Mouse (Mus musculus): ENCODE measurements at regions not wholly inside any gene's neighbourhood (a gene's known extent, or its start where the extent isn't known, plus 50 kb on each side); places are given as distances from the start of the nearest gene placed in this dataset.
A peak's percentile ranks its signal among the peaks of the same experiment; 100 is the strongest.

DNA sequence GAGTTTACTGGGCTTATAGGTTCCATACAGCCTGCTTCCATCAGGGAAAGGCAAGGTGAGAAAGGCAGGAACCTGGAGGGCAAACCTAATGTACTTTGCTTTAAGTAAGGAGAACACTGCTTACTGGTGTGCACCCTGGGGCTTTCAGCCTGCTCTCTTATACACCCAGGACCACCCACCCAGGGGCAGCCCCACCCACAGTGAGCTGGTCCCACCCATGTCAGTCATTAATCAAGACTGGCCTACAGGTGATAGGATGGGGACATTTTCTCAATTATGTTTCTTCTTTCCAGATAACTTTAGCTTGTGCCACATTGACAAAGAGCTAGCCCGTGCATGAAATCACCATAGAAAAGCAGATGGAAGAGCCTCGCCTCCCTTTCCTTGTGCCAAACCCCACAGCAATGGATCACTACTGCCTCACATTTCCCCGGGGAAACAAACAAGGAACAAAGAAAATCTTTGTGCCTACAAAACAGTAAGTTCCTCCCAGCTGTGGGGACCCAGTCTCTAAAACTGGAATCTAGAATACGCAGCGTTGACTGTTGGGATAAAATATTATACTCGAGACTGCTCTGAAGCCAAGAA lies 221.5 kb downstream of the Pdcd6ip start:
- H3K27me3 ChIP-seq = no peaks in the 10 kb centered on the region
- H3K4me3 ChIP-seq (replicated peaks) = no peak overlapping the region
- no peaks in the 10 kb centered on the region for H3K36me3 ChIP-seq
- 0 out of 2 replicates have a peak, but pooled peaks have one; percentile 50 for ATAC-seq
- 73% methylated on average over 6 of the region's 6 CpGs for WGBS
- no peak overlapping the region for H3K9ac ChIP-seq (replicated peaks)
- H3K27ac ChIP-seq = no peak overlapping the region
- no peaks in the 10 kb centered on the region for H3K4me1 ChIP-seq (replicated peaks)
- no peaks in the 10 kb centered on the region for H3K9me3 ChIP-seq
- no peak overlapping the region for H3K4me2 ChIP-seq (replicated peaks)

DNA sequence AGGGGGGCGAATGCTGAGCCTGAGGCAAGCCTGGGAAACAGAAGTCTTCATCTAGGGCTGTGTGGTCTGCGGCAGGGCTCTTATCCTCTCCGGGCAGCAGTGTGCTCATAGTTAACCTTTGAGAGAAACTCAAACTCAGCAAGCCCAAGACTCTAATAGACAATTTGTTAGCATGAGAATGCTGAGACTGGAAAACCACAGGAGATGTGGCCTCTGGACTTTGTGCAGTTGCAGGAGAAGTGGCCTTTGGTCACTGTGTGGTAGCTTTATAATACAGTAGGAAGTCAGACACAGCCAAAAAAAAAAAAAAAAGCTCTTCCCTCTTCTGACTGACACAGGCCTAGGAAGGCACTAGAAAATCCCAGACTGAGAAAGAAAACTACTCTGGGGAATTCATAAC lies 228.2 kb downstream of the Pdcd6ip start:
- 96% methylated on average over 3 of the region's 3 CpGs for WGBS
- H3K36me3 ChIP-seq = no peaks in the 10 kb centered on the region
- H3K9me3 ChIP-seq = no peaks in the 10 kb centered on the region
- H3K27ac ChIP-seq = no peak overlapping the region
- ATAC-seq = no peak
- H3K27me3 ChIP-seq = no peaks in the 10 kb centered on the region
- H3K9ac ChIP-seq (replicated peaks) = no peak overlapping the region
- no peak overlapping the region for H3K4me3 ChIP-seq (replicated peaks)
- no peak overlapping the region for H3K4me2 ChIP-seq (replicated peaks)
- no peaks in the 10 kb centered on the region for H3K4me1 ChIP-seq (replicated peaks)

GRCm38 (mm10) chr9:113478761-113479265 lies 229.2 kb downstream of the Pdcd6ip start:
- Histone ChIP-seq H3K27ac (no peak overlapping the region), H3K9me3 (no peaks in the 10 kb centered on the region), H3K27me3 (no peaks in the 10 kb centered on the region), H3K9ac (replicated peaks) (no peak overlapping the region), H3K4me3 (replicated peaks) (no peak overlapping the region), H3K36me3 (no peaks in the 10 kb centered on the region), H3K4me1 (replicated peaks) (no peaks in the 10 kb centered on the region), H3K4me2 (replicated peaks) (no peak overlapping the region)
- 95% methylated on average over 1 of the region's 1 CpGs for WGBS
- ATAC-seq = no peak

DNA sequence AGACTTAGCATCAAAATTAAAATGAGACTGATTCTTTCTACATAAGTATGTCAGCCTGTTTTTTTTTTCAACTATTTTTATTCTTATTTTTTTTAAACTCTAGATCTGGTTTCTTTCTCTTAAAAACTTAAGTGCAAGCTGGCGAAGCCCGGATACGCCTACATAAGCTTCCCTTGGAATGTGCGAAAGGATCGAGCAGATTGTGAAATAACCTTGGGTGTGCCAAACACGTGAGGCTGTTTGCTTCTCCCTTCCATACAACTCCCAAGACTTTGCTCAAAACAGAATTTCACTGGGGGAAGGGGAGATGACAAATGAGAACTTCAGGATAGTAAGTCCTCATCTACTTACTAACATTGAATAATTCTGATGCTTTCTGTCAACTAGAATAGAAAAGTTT lies 236.3 kb downstream of the Pdcd6ip start:
- ATAC-seq = no peak
- no peak overlapping the region for H3K4me2 ChIP-seq (replicated peaks)
- no peaks in the 10 kb centered on the region for H3K9me3 ChIP-seq
- H3K27me3 ChIP-seq = no peaks in the 10 kb centered on the region
- no peak overlapping the region for H3K4me3 ChIP-seq (replicated peaks)
- H3K4me1 ChIP-seq (replicated peaks) = no peaks in the 10 kb centered on the region
- whole genome bisulfite sequencing = 90% methylated on average over 6 of the region's 6 CpGs
- no peaks in the 10 kb centered on the region for H3K36me3 ChIP-seq
- H3K9ac ChIP-seq (replicated peaks) = no peak overlapping the region
- no peak overlapping the region for H3K27ac ChIP-seq

GRCm38 (mm10) chr9:113462888-113463287 lies 245.2 kb downstream of the Pdcd6ip start:
- Histone ChIP-seq H3K9me3 (no peaks in the 10 kb centered on the region), H3K27me3 (no peaks in the 10 kb centered on the region), H3K9ac (replicated peaks) (no peak overlapping the region), H3K27ac (peak overlapping the region; percentile 71), H3K36me3 (no peaks in the 10 kb centered on the region), H3K4me2 (replicated peaks) (no peak overlapping the region), H3K4me3 (replicated peaks) (no peak overlapping the region), H3K4me1 (replicated peaks) (peaks cover 25% of the 10 kb centered on the region)
- 12% methylated on average over 2 of the region's 2 CpGs for WGBS
- ATAC-seq = peak; percentile 82

DNA sequence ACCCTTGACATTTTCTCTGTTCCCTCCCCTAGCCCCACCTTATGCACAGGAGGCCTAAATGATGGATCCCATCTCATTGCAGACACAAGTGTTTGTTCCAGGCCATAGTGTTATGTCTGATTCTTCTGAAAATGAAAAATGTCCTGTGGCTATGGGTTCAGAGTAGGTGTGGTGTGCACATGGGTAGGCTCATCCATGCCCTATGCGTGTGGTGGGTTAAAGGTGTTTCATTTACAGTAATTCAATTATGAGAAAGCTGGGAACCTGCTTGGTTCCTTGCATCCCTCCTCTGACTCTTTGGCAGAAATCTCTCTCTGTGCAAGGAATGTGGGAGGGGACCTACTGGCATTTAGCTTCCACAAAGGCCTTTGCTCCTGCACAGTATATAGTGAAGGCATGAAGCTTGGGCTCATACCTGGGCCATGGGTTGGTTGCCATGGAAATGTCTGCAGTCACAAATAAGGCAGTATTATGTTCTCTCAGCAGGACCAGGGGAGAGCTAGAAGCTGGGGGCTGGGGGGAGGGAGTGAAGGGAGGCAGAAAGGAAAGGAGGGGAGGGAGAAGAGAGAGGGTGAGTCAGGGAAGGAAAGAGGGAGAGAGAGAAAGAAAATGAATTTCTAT lies 245.7 kb downstream of the Pdcd6ip start:
- ATAC-seq = peak; percentile 96
- Histone ChIP-seq H3K4me2 (replicated peaks) (no peak overlapping the region), H3K9ac (replicated peaks) (no peak overlapping the region), H3K27me3 (no peaks in the 10 kb centered on the region), H3K4me3 (replicated peaks) (no peak overlapping the region), H3K36me3 (no peaks in the 10 kb centered on the region), H3K4me1 (replicated peaks) (peaks cover 25% of the 10 kb centered on the region), H3K9me3 (no peaks in the 10 kb centered on the region), H3K27ac (peak overlapping the region; percentile 71)
- WGBS = 47% methylated on average over 1 of the region's 1 CpGs

DNA sequence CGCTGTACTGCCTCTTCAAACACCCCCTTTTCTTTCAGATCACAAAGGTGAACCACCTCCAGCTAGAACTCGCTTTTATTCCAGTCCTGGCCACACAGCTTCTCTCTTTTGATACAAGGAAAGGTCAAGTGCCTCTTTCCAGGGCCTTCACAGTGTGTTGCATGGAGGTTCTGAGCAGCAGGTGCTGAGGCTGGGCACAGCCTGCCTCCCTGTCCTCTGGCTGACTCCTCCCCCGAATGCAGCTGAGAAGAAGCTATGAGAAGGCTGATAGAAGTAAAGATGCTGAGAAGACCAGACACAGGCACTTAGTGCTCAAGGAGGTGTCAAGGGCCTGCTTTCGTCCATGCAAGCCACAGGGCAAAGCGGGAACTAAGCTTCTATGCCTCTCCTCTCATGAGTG lies 248.2 kb downstream of the Pdcd6ip start:
- H3K36me3 ChIP-seq = no peaks in the 10 kb centered on the region
- H3K4me3 ChIP-seq (replicated peaks) = no peak overlapping the region
- H3K4me1 ChIP-seq (replicated peaks) = peaks cover 25% of the 10 kb centered on the region
- H3K4me2 ChIP-seq (replicated peaks) = no peak overlapping the region
- no peaks in the 10 kb centered on the region for H3K27me3 ChIP-seq
- ATAC-seq = no peak
- no peak overlapping the region for H3K9ac ChIP-seq (replicated peaks)
- no peak overlapping the region for H3K27ac ChIP-seq
- H3K9me3 ChIP-seq = no peaks in the 10 kb centered on the region
- WGBS = 74% methylated on average over 5 of the region's 5 CpGs

- Histone ChIP-seq H3K4me3 (replicated peaks) (no peak overlapping the region), H3K9ac (replicated peaks) (no peak overlapping the region), H3K4me1 (replicated peaks) (peaks cover 25% of the 10 kb centered on the region), H3K27me3 (no peaks in the 10 kb centered on the region), H3K4me2 (replicated peaks) (no peak overlapping the region), H3K9me3 (no peaks in the 10 kb centered on the region), H3K36me3 (no peaks in the 10 kb centered on the region), H3K27ac (no peak overlapping the region)
- no peak for ATAC-seq
- 39% methylated on average over 2 of the region's 2 CpGs for WGBS
Measured at GRCm38 (mm10) chr9:113459221-113459620, 248.8 kb downstream of the Pdcd6ip start.

- Histone ChIP-seq H3K27ac (no peak overlapping the region), H3K27me3 (no peaks in the 10 kb centered on the region), H3K9ac (replicated peaks) (no peak overlapping the region), H3K36me3 (no peaks in the 10 kb centered on the region), H3K4me2 (replicated peaks) (no peak overlapping the region), H3K4me3 (replicated peaks) (no peak overlapping the region), H3K9me3 (no peaks in the 10 kb centered on the region), H3K4me1 (replicated peaks) (peaks cover 25% of the 10 kb centered on the region)
- WGBS = 22% methylated on average over 5 of the region's 5 CpGs
- no peak for ATAC-seq
Measured at GRCm38 (mm10) chr9:113458741-113459154, 249.3 kb downstream of the Pdcd6ip start.

DNA sequence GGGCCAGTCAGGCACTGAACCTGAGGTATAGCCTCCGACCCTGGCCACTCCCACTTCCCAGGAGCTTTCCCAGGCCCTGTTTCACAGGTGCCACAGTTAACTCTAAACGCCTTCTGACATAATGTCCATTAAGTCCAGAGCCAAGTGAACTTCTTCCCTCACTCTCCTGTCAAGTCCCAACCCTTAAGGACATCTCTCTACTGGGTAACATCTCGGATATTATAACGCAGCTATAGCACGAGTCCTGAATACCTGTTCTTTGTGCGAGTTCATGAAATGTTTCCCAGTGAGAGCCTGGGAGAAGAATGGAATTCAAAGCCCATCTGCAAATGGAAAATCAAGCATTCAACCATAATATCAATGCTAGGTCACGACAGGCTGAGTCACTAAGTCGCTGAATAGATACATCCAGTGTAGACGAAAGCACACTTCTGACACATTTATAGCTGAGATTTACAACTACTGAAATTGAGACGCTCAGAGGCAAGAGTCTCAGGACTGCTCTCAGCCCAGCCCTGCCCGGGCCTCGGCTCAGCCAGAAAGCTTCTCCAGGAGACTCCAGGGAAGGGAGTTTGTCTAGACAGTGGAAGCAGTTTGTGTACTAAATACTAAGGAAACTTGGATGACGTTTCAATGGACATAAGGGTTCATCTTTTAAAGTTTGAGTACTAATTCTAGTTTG lies 250.7 kb downstream of the Pdcd6ip start:
- Histone ChIP-seq H3K27ac (no peak overlapping the region), H3K4me2 (replicated peaks) (no peak overlapping the region), H3K36me3 (no peaks in the 10 kb centered on the region), H3K4me3 (replicated peaks) (no peak overlapping the region), H3K9me3 (no peaks in the 10 kb centered on the region), H3K4me1 (replicated peaks) (peaks cover 12% of the 10 kb centered on the region), H3K27me3 (no peaks in the 10 kb centered on the region), H3K9ac (replicated peaks) (no peak overlapping the region)
- no peak for ATAC-seq
- WGBS = 88% methylated on average over 13 of the region's 13 CpGs

GRCm38 (mm10) chr9:113455577-113455976 lies 252.5 kb downstream of the Pdcd6ip start:
- Histone ChIP-seq H3K4me3 (replicated peaks) (no peak overlapping the region), H3K36me3 (no peaks in the 10 kb centered on the region), H3K4me1 (replicated peaks) (peaks cover 9% of the 10 kb centered on the region; the same call in 1 of the 2 replicates), H3K4me2 (replicated peaks) (no peak overlapping the region), H3K9me3 (no peaks in the 10 kb centered on the region), H3K9ac (replicated peaks) (no peak overlapping the region), H3K27me3 (no peaks in the 10 kb centered on the region), H3K27ac (no peak overlapping the region)
- no peak for ATAC-seq
- 94% methylated on average over 5 of the region's 5 CpGs for WGBS

- no peak overlapping the region for H3K4me2 ChIP-seq (replicated peaks)
- no peaks in the 10 kb centered on the region for H3K36me3 ChIP-seq
- H3K4me3 ChIP-seq (replicated peaks) = no peak overlapping the region
- no peaks in the 10 kb centered on the region for H3K9me3 ChIP-seq
- H3K27me3 ChIP-seq = no peaks in the 10 kb centered on the region
- H3K27ac ChIP-seq = no peak overlapping the region
- ATAC-seq = no peak
- 55% methylated on average over 3 of the region's 3 CpGs for WGBS
- H3K4me1 ChIP-seq (replicated peaks) = no peaks in the 10 kb centered on the region
- H3K9ac ChIP-seq (replicated peaks) = no peak overlapping the region
Measured at GRCm38 (mm10) chr9:113453231-113453630, 254.8 kb downstream of the Pdcd6ip start.

All from midbrain, embryonic 13.5 days (tissue).